Mouse (Mus musculus) left cerebral cortex, adult 18-20 months (tissue): ENCODE measurements around the gene Ces2c. TPM values are rescaled to one million over a fixed set of nuclear protein-coding genes. Genes with fewer than 3 reads are reported as not detected.
"Not testable (repeated sequence)": the region's sequence is repeated elsewhere in the genome, so short reads cannot be mapped to it uniquely, and the experiment has no call there.

Experiments
- DNase-seq, 2 experiments: peaks; one replicate each; pipeline ENCODE4 v3.0.0; 2021 to 2022; ENCODE audit warnings: low spot score in 2 of 2, mixed read lengths in 1 of 2
- long read RNA-seq, 2 experiments: library from polyadenylated mRNA; stranded (forward); transcript quantifications; one replicate each; pipeline ENCODE4 v2.0.0; 2021
- total RNA-seq, 2 experiments: library from RNA; stranded (reverse); gene quantifications; 2 replicates each; pipeline ENCODE4 v1.2.3; 2021

Ces2c gene
- not detected for total RNA-seq
- long read RNA-seq, experiment 1, result 0 reads
- long read RNA-seq, experiment 2, result 0 reads

DNA sequence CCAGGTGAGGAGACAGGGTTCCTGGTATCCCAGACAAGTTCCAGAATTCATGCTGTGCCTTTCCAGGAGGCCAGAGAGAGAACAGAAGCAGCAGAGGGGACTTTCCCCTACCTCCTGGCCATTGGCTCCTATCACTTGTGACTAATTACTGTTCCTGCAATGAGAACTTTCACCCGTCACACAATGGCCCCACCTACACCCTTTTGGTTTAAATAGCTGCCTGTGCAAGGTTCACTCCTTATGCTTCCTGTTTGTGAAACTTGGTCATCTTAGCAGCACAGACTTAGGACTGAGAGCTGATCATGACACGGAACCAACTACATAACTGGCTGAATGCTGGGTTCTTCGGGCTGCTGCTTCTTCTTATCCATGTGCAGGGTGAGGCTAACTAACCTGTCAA, at the start of gene Ces2c:
TSS of gene Ces2c (plus strand) at position 238 of the 400 bp plus-strand sequence.
- no peak for DNase-seq

GRCm38 (mm10) chr8:104799385-104799784, 47.5 kb upstream of the Ces2c start:
- no peak for DNase-seq

DNA sequence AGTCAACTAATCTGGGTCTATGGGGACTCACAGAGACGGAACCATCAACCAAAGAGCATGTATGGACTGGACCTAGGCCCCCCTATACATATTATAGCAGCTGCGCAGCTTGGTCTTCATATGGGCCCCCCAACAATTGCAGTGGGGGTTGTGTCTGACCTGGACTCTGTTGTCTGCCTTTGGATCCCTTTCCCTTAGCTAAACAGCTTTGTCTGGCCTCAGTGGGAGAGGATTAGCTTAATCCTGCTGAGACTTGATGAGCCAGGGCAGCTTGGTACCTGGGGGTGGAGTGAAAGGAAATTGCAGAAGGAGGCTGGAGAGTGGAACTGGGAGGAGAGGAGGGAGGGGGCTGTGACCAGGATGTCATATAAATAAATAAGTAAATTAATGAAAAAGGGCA, 40.7 kb upstream of the Ces2c start:
- no peak for DNase-seq

- DNase-seq, result no peak
Measured at GRCm38 (mm10) chr8:104808542-104809413, 38.1 kb upstream of the Ces2c start.

- no peak for DNase-seq
Measured at GRCm38 (mm10) chr8:104809436-104809835, 37.4 kb upstream of the Ces2c start.

- no peak for DNase-seq
Measured at GRCm38 (mm10) chr8:104826912-104827311, 20.0 kb upstream of the Ces2c start.

- DNase-seq, result no peak
Measured at GRCm38 (mm10) chr8:104828221-104828620, 18.6 kb upstream of the Ces2c start.

- DNase-seq, result no peak
Measured at GRCm38 (mm10) chr8:104831440-104831839, 15.4 kb upstream of the Ces2c start, which contains the start of gene Ces2b. Gene Ces2b, plus strand, starts transcription at chr8:104831572.

- DNase-seq, result no peak
Measured at GRCm38 (mm10) chr8:104841360-104842078, 5.3 kb upstream of the Ces2c start.

DNA sequence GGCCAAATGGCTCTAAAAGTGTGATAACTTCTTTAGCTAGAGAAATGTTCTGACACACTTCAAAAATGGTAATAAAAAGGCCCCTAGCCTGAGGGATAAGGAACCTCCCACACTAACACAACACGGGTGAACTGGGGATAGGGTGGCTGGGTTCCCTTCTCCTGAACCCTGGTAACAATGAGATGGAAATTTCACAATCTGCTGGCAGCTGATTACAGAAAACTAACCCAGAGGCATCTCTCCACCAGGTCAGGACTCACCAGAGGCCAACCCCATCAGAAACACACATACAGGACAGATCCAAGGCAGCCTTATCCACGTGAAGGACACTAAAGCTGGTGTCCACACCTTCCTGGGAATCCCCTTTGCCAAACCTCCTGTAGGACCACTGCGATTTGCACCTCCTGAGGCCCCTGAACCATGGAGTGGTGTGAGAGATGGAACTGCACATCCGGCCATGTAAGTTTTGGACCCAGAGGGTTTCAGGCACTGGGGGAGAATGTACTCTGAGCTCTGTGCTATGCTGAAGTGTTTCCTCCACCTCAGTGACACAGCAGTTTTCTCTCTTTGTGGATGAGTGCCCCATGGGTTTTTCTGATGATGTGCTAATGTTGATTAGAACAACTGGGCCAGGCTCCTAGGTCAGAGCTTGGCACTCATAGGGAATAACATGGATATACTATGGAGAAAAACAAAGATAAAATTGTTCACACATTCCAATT, 1.0 kb downstream of the Ces2c start:
- DNase-seq, result no peak

- DNase-seq, result not testable (repeated sequence)
Measured at GRCm38 (mm10) chr8:104866844-104867531, 20.1 kb downstream of the Ces2c start.

- not testable (repeated sequence) for DNase-seq
Measured at GRCm38 (mm10) chr8:104868876-104869275, 22.0 kb downstream of the Ces2c start.

- not testable (repeated sequence) for DNase-seq
Measured at GRCm38 (mm10) chr8:104886223-104886926, 39.5 kb downstream of the Ces2c start.

GRCm38 (mm10) chr8:104901746-104902145, 54.9 kb downstream of the Ces2c start:
- no peak for DNase-seq

Other genes with a start within 250 kb of the Ces2c start
- not detected for gene Cdh16, start 222.7 kb upstream of the Ces2c start, total RNA-seq
- gene Rrad, start 215.7 kb upstream of the Ces2c start, total RNA-seq, result 1 to 10 TPM; 3.4 to 5.2 TPM
- 10 to 100 TPM; 30.0 to 35.5 TPM for gene Ciao2b, start 205.1 kb upstream of the Ces2c start, total RNA-seq
- gene Ces2a, start 113.1 kb upstream of the Ces2c start, total RNA-seq, result not detected
- not detected for gene Ces2b, start 15.5 kb upstream of the Ces2c start, total RNA-seq
- gene Ces2e, start 79.2 kb downstream of the Ces2c start, total RNA-seq, result not detected
- not detected for gene Ces2f, start 100.3 kb downstream of the Ces2c start, total RNA-seq
- under 1 TPM; 0.21 to 0.45 TPM for gene Ces2g, start 114.7 kb downstream of the Ces2c start, total RNA-seq
- not detected for gene Ces2h, start 153.8 kb downstream of the Ces2c start, total RNA-seq
- gene Ces3a, start 201.5 kb downstream of the Ces2c start, total RNA-seq, result not detected
- not detected for gene Ces3b, start 236.7 kb downstream of the Ces2c start, total RNA-seq